Mouse (Mus musculus) mesoderm, embryonic 11.5 days (tissue): ENCODE results near the gene Elovl2.
A peak's percentile ranks its signal among the peaks of the same experiment; 100 is the strongest.
"Not testable (repeated sequence)": the region's sequence is repeated elsewhere in the genome, so short reads cannot be mapped to it uniquely, and the experiment has no call there.

Experiments
- DNase-seq: peaks from one replicate; pipeline ENCODE4 v3.0.0-alpha.2; 2012; ENCODE audit warnings: low read depth, low spot score

Gene Elovl2

GRCm38 (mm10) chr13:41220304-41220834 lies at the start of gene Elovl2:
Gene Elovl2 (minus strand): TSS chr13:41220405.
- DNase-seq = peak; percentile 89

GRCm38 (mm10) chr13:41267827-41268408 lies 47.7 kb upstream of the Elovl2 start:
- DNase-seq = peak; percentile 30

GRCm38 (mm10) chr13:41263304-41264006 lies 43.2 kb upstream of the Elovl2 start:
- DNase-seq = no peak

GRCm38 (mm10) chr13:41261617-41262016 lies 41.4 kb upstream of the Elovl2 start:
- DNase-seq = not testable (repeated sequence)

- DNase-seq = no peak
These were observed 37.6 kb upstream of the Elovl2 start for GRCm38 (mm10) chr13:41257851-41258250.

DNA sequence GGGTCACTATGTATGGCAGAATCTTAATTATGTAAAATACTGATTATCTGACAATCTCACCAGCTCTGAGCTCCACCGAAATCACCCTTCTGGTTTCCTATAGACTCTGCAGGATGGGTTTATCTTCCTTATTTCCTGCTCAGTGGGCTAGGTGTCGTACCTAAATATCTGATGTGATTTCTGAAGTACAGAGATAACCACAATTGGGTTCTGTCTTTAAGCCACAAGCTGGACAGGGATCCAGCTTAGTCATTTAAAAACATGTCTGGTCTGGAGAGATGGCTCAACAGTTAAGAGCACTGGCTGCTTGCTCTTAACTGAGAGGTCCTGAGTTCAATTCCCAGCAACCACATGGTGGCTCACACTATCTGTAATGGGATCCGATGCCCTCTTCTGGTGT lies 36.8 kb upstream of the Elovl2 start:
- no peak for DNase-seq

- no peak for DNase-seq
These were observed 35.9 kb upstream of the Elovl2 start for GRCm38 (mm10) chr13:41256126-41256525.

- no peak for DNase-seq
These were observed 32.5 kb upstream of the Elovl2 start for GRCm38 (mm10) chr13:41252736-41253135.

- no peak for DNase-seq
These were observed 31.9 kb upstream of the Elovl2 start for GRCm38 (mm10) chr13:41252141-41252540.

GRCm38 (mm10) chr13:41251667-41252066 lies 31.5 kb upstream of the Elovl2 start:
- DNase-seq = no peak

- not testable (repeated sequence) for DNase-seq
These were observed 31.0 kb upstream of the Elovl2 start for GRCm38 (mm10) chr13:41251232-41251631.

GRCm38 (mm10) chr13:41250318-41250981 lies 30.2 kb upstream of the Elovl2 start:
- DNase-seq = no peak

GRCm38 (mm10) chr13:41249538-41250317 lies 29.5 kb upstream of the Elovl2 start, which contains the start of gene Smim13:
Gene Smim13 (plus strand): TSS chr13:41249844.
- peak; percentile 99 for DNase-seq

DNA sequence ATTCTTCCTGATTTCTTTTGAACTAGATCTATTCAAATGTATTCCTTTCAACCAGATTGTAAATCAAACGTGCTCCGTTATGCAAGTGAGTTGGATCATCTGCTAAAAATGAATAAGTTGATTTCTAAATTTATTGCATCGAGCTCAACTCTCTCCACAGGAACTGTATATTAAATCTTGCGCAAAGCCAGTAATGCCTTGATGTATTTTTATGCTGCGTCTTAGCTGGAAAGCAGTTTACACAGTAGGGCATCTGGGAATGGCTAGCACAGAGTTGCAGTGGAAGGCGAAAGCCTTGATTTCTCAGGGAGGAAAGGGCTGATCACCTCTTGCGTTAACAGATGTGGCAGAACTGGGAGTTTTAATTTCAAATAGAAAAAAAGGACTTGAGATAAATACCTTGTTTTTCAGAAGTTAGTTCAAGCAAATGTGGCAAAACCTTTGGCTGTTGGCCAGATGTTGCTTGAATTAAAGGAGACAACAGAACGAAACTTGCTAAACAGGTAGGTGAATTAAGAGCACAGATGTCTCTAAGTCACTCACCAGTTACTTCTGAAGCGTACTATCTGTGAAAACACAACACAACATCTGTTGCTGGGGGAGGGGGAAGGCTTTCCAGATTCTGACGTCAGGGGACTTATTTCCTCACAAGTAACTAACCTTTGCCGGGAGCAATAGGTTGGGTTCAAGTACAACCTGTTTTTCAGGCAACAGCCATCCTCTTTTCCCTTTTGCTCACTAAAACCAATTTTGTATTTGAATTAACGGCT lies 28.7 kb upstream of the Elovl2 start:
- no peak for DNase-seq

DNA sequence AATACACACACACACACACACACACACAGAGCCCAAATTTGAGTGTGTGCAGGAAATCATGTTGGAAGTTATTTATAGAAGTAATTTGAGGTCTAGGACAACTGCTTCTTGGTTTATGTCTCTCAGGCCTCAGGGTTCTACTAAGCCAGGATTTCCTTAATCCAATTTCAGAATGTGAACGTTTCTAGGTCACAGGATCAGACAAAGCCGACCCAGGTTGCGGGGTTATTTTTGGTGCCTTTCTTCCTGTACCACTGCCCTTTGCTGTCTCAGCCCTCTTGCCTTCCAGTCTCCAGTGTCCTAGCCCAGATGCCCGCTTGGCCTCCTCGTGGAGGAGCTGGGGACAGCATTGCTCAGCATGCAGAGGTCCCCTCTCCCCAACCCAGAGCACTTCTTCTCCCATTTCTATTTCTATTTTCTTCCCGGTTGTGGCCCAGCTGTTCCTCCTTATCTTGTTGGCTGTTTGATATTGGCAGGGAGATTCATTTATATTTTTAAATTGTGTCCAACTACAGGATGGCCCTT lies 24.2 kb upstream of the Elovl2 start:
- DNase-seq = no peak

DNA sequence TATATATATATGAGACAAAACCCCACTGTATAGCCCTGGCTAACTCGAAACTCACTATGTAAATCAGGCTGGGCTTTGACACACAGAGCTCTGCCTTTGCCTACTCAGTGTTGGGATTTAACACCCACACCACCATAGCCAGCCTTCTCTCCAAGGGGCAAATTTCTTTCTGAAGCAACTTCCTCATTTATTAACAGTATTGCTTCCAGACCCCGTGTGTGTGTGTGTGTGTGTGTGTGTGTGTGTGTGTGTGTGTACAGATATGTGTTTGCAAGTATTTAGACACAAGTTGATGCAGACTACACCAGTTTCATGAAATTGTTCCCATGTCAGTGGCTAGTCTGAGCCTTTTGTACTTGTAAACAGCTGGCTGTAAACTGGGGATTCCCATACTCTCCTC lies 21.4 kb upstream of the Elovl2 start:
- DNase-seq = no peak

GRCm38 (mm10) chr13:41238805-41239130 lies 18.6 kb upstream of the Elovl2 start:
- DNase-seq = peak; percentile 78

DNA sequence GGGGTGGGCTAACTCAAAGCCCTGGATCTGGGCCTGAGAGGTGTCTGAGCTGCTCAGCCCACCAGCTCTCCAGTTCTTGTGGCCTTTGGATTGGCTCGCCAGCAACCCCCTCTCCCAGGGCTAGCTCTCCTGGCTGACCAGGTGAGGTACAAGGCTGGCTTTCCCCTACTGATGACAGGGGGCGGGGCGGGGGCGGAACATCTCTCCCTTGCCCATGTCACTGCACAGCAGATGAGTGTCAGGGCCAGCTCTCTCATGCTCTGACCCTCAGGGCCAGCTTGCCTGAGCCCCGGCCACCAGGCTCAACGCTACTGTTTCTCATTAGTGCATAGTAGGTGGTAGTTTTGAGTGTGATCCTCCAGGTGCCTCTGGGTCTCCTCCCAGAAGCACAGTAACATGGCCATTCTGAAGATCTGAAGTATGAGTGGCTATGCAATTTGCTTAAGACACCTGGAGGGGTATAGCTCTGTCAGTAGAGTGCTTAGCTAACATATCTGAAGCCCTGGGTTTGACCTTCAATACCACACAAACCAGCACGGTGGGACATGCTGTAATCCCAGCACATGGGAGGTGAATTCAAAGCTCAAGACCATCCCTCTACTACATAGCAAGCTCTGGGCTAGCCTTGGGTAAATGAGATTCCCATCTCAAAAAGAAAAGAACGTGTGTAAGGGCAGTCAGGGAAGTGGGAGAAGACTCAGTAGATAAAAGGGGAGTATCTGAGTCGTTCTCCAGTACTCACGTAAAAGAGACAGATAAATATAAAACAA lies 18.0 kb upstream of the Elovl2 start:
- DNase-seq = no peak

DNA sequence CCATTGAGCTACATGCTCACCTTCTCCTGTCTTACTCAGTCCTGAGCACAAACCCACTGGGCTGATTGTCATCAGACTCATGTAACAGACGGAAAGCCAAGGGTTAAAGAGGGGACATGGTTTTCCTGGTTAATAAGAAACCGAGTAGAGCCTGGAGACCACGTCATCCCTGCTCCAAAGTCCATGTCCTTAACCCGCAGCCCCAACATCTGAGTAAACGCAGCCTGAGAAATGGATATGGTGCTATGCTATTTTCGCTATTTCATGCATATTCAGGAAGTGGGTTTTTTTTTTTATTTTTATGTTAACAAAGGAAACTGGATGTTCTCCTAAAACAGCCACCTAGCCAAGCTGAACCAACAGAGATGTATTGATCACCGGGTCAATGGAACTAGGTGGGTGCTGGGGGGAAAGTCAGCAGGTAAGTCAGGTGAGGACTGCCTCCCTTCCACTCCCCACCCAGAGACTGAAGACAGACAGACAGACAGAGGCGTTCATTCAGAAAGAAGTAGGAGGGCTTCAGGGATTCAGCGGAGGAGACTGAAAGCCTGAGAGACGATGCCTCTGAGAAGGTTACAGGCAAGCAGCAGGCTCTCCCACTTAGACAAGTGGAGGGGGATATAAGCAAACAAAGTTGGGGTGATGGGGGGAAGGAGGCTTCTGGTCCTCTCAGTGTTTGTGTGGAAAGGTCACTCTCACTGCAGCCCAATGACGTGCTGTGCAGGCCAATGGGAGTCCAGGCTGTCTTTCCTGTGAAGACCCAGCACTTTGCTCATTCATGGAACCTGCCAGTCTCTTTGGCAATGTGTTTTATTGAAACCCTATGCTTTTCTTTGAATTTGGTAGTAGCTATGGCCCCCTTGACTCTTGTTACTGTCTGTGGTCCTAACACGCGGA lies 15.9 kb upstream of the Elovl2 start:
- no peak for DNase-seq
